Mouse (Mus musculus): ENCODE measurements around the gene Ptma.

GRCm38 (mm10) chr1:86542584-86542983 is 16.1 kb downstream of the Ptma start:
- TF ChIP-seq CTCF (IDR thresholded peaks at IDR 0.05) = no peak
- TF ChIP-seq EP300 (IDR thresholded peaks at IDR 0.05) = no peak

All from lung, postnatal 0 days (tissue).